Mouse (Mus musculus) embryonic fibroblast, embryonic 13.5 days (primary cell): ENCODE data around the gene Klhl41.

Experiments
- CTCF ChIP-seq: IDR thresholded peaks from 2 replicates; pipeline ENCODE4 v1.5.1; 2011; ENCODE audit warnings: mild to moderate bottlenecking, control low read depth, low read length, moderate library complexity, borderline replicate concordance; ENCODE audit not compliant: insufficient read depth
- POLR2A ChIP-seq: IDR thresholded peaks from 2 replicates; pipeline ENCODE4 v1.6.1; 2011; ENCODE audit warnings: low read depth, mild to moderate bottlenecking, control low read depth, low read length, moderate library complexity

DNA sequence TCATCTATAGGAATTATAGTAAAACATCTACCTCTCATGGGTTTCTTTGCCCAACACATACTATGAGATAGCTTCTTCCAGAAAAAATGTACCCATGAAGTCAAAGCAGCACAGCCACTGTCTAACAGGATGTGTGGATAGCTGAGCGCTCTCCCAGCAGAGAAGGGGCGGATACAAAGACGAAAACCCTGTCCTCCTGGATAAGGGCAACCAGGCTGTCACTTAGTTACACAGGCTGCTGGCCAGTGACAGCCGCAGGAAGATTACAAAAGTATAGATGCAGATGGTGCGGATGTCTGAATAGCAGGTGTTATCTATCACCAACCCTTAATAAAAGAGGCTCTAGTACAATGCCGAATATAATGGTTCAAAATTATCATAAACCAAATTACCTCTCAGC, 20.9 kb downstream of the Klhl41 start:
- TF ChIP-seq POLR2A (no peak), CTCF (no peak)
